Mouse (Mus musculus): ENCODE measurements around the gene Gpi1. TPM values are rescaled to one million over a fixed set of nuclear protein-coding genes. Genes with fewer than 3 reads are reported as not detected.

Gene Gpi1
- polyA plus RNA-seq (2012; rRNA removed) = 71.5 and 87.5 TPM in 2 replicates

GRCm38 (mm10) chr7:34230116-34230515 lies at the start of gene Gpi1:
Gene Gpi1, minus strand, starts transcription at chr7:34230336.

GRCm38 (mm10) chr7:34250738-34251137 lies 20.6 kb upstream of the Gpi1 start, which contains the start of gene Gm6096:
Gene Gm6096, plus strand, starts transcription at chr7:34251038.

GRCm38 (mm10) chr7:34196132-34197128 lies 33.7 kb downstream of the Gpi1 start, which contains the start of gene Pdcd2l:
Gene Pdcd2l, minus strand, starts transcription at chr7:34196661.

GRCm38 (mm10) chr7:34169454-34169853 lies 60.7 kb downstream of the Gpi1 start, which contains the start of gene Uba2:
Gene Uba2, minus strand, starts transcription at chr7:34169599.

Other genes starting within 250 kb of the Gpi1 start
- gene Scgb2b27, start 216.4 kb downstream of the Gpi1 start, polyA plus RNA-seq (2012; rRNA removed) = not detected in 2 replicates
- not detected in 2 replicates for gene Scgb1b27, start 208.9 kb downstream of the Gpi1 start, polyA plus RNA-seq (2012; rRNA removed)
- not detected in 2 replicates for gene Scgb1b30, start 134.9 kb downstream of the Gpi1 start, polyA plus RNA-seq (2012; rRNA removed)
- gene Wtip, start 97.1 kb downstream of the Gpi1 start, polyA plus RNA-seq (2012; rRNA removed) = 2.2 and 2.7 TPM in 2 replicates
- gene Uba2, start 60.7 kb downstream of the Gpi1 start, polyA plus RNA-seq (2012; rRNA removed) = 60.6 and 74.1 TPM in 2 replicates
- gene Pdcd2l, start 33.7 kb downstream of the Gpi1 start, polyA plus RNA-seq (2012; rRNA removed) = 14.3 and 15.8 TPM in 2 replicates
- not detected in 2 replicates for gene Gm6096, start 20.7 kb upstream of the Gpi1 start, polyA plus RNA-seq (2012; rRNA removed)
- 9.1 and 11.4 TPM in 2 replicates for gene 4931406P16Rik, start 83.2 kb upstream of the Gpi1 start, polyA plus RNA-seq (2012; rRNA removed)
- 40.0 and 48.1 TPM in 2 replicates for gene Lsm14a, start 163.0 kb upstream of the Gpi1 start, polyA plus RNA-seq (2012; rRNA removed)